Mouse (Mus musculus) forebrain, postnatal 0 days (tissue): ENCODE data around the gene Olfr1192-ps1. TPM values are rescaled to one million over a fixed set of nuclear protein-coding genes. Genes with fewer than 3 reads are reported as not detected.
"Not testable (repeated sequence)": the region's sequence is repeated elsewhere in the genome, so short reads cannot be mapped to it uniquely, and the experiment has no call there.

ENCODE experiments used
- ATAC-seq: fragments of 200-750 bp; cut with Nextera tagmentation; 2 replicates; pipeline ENCODE4 v1.8.0; 2017; ENCODE audit warnings: mild to moderate bottlenecking, moderate library complexity
- DNase-seq: peaks from one replicate; pipeline ENCODE4 v3.0.0-alpha.2; 2015
- H3K27ac ChIP-seq: fragments of 300-500 bp; sonication (generic); 2 replicates; pipeline ENCODE4 v1.5.1; 2014; ENCODE audit warnings: low read depth, mild to moderate bottlenecking, antibody characterized with exemption, low read length, moderate library complexity, mixed read lengths
- H3K27me3 ChIP-seq: fragments of 300-500 bp; sonication (generic); 2 replicates; pipeline ENCODE4 v1.6.1; 2014; ENCODE audit warnings: mild to moderate bottlenecking, low read length, mixed read lengths; ENCODE audit not compliant: insufficient read depth
- H3K36me3 ChIP-seq: fragments of 300-500 bp; sonication (generic); 2 replicates; pipeline ENCODE4 v1.6.1; 2014; ENCODE audit warnings: mild to moderate bottlenecking, moderate library complexity; ENCODE audit not compliant: insufficient read depth
- H3K4me1 ChIP-seq: fragments of 300-500 bp; sonication (generic); 2 replicates; pipeline ENCODE4 v1.6.1; 2014; ENCODE audit warnings: antibody characterized with exemption; ENCODE audit not compliant: insufficient read depth
- H3K4me2 ChIP-seq: fragments of 300-500 bp; sonication (generic); 2 replicates; pipeline ENCODE4 v1.6.1; 2014; ENCODE audit warnings: low read depth, mild to moderate bottlenecking, moderate library complexity
- H3K4me3 ChIP-seq: fragments of 300-500 bp; sonication (generic); 2 replicates; pipeline ENCODE4 v1.5.1; 2014; ENCODE audit warnings: low read depth, low read length, mixed read lengths
- H3K9ac ChIP-seq: fragments of 300-500 bp; sonication (generic); 2 replicates; pipeline ENCODE4 v1.6.1; 2014; ENCODE audit warnings: mild to moderate bottlenecking
- H3K9me3 ChIP-seq: fragments of 300-500 bp; sonication (generic); 2 replicates; pipeline ENCODE4 v1.6.1; 2016; ENCODE audit warnings: low read length
- CTCF ChIP-seq: sonication (generic); IDR thresholded peaks from 2 replicates; pipeline ENCODE4 v1.5.1; 2016; ENCODE audit warnings: antibody characterized with exemption, control low read depth, low read depth
- WGBS: fragments of 180-500 bp; shearing (Covaris S2); extraction: QIAGEN DNeasy Blood & Tissue Kit; methylation state at CpG from one replicate; pipeline ENCODE4 v1.1.7; 2014; 5-methylcytosine and 5-hydroxymethylcytosine counted together
- polyA plus RNA-seq: library from polyadenylated mRNA; unstranded; fragments of >200 nt; fragmentation: Nextera tagmentation; extraction: Ambion mirVana; gene quantifications from 2 replicates; pipeline ENCODE4 v1.2.1, GENCODE M21; 2015
- total RNA-seq: library from RNA; depleted of rRNA; stranded (reverse); fragments of >200 nt; gene quantifications from 2 replicates; pipeline ENCODE4 v1.2.3, GENCODE M21; 2014; rRNA removed

Olfr1192-ps1 gene
- total RNA-seq (not detected in 2 replicates), polyA plus RNA-seq (not detected in 2 replicates)

GRCm38 (mm10) chr2:88648209-88648608, at the start of gene Olfr1192-ps1:
Gene Olfr1192-ps1, plus strand, starts transcription at chr2:88648509.
- DNase-seq (no peak), ATAC-seq (no peak)
- H3K27me3 ChIP-seq, result no peaks in the 10 kb centered on the region
- no peaks in the 10 kb centered on the region for H3K36me3 ChIP-seq
- H3K4me2 ChIP-seq, result no peak within 1 kb of the TSS
- 28% methylated on average over 1 of the region's 1 CpGs for WGBS
- H3K4me3 ChIP-seq, result no peak within 1 kb of the TSS
- no peaks in the 10 kb centered on the region for H3K4me1 ChIP-seq
- no peaks in the 10 kb centered on the region for H3K9me3 ChIP-seq
- no peak within 1 kb of the TSS for H3K27ac ChIP-seq
- TF ChIP-seq CTCF, result no peak
- no peak within 1 kb of the TSS for H3K9ac ChIP-seq

DNA sequence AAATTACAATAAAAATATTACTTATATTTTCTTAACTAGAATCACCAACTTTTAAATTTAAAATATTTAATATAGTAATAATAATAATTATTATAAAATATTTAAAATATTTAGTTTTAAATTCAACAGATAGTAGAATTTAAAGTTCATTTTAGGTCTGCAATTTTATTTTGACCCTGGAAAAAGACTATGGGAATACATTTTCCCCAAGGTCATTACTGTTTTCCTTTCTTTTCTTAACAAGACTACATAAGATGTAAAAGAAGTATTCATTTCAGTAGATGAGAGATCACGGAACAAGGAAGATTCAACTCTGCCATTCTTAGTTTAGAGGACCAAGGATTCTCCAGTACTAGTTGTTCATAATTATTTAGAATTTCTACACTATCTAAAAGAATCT, 8.1 kb upstream of the Olfr1192-ps1 start, which contains the start of gene Olfr1191-ps1:
Olfr1191-ps1 (plus strand) TSS at position 301 of the 400 bp plus-strand sequence.
- not testable (repeated sequence) for H3K9ac ChIP-seq, H3K27ac ChIP-seq, H3K9me3 ChIP-seq, ATAC-seq, H3K36me3 ChIP-seq, H3K27me3 ChIP-seq, H3K4me2 ChIP-seq, H3K4me1 ChIP-seq, H3K4me3 ChIP-seq, DNase-seq
- 89% methylated on average over 1 of the region's 1 CpGs for WGBS

DNA sequence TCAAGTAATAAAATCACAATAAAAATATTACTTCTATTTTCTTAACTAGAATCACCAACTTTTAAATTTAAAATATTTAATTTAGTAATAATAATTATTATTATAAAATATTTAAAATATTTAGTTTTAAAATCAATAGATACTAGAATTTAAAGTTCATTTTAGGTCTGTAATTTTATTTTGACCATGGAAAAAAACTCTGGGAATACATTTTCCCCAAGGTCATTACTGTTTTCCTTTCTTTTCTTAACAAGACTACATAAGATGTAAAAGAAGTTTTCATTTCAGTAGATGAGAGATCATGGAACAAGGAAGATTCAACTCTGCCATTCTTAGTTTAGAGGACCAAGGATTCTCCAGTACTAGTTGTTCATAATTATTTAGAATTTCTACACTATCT, 27.0 kb downstream of the Olfr1192-ps1 start, which contains the start of gene Olfr1193:
Olfr1193 (plus strand) TSS at position 301 of the 400 bp plus-strand sequence.
- ATAC-seq, H3K4me2 ChIP-seq, H3K27ac ChIP-seq, H3K9me3 ChIP-seq, H3K4me1 ChIP-seq, H3K36me3 ChIP-seq, H3K9ac ChIP-seq, DNase-seq, H3K4me3 ChIP-seq, H3K27me3 ChIP-seq: not testable (repeated sequence)

DNA sequence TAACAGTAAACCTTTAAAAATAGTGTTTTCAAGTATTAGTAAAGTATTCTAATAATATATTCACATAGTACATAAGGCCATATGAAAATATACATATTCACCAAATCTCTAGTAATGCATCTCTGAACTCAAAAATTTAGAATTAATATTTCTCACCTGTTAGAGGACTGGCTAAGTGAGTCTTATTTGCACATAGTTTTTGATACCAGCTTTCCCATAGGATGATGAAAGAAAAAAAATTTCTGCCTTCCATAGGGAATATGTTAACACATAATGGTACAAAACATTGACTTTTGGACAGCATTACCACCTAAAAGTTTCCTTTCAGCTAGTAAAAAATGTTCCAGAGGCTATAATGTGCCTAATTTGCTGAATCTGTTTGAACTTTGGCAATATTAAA, 40.8 kb downstream of the Olfr1192-ps1 start, which contains the start of gene Olfr1195:
Olfr1195 (minus strand) TSS at position 101 of the 400 bp plus-strand sequence.
- no peak for ATAC-seq
- Histone ChIP-seq H3K4me3 (no peak within 1 kb of the TSS), H3K4me2 (no peak within 1 kb of the TSS), H3K9ac (no peak within 1 kb of the TSS), H3K27ac (no peak within 1 kb of the TSS), H3K4me1 (no peaks in the 10 kb centered on the region), H3K9me3 (no peaks in the 10 kb centered on the region), H3K36me3 (no peaks in the 10 kb centered on the region), H3K27me3 (no peaks in the 10 kb centered on the region)
- DNase-seq, result no peak
- TF ChIP-seq CTCF, result no peak

- no peak within 1 kb of the TSS for H3K4me2 ChIP-seq
- TF ChIP-seq CTCF, result no peak
- no peaks in the 10 kb centered on the region for H3K9me3 ChIP-seq
- no peaks in the 10 kb centered on the region for H3K4me1 ChIP-seq
- no peak within 1 kb of the TSS for H3K9ac ChIP-seq
- H3K27me3 ChIP-seq, result no peaks in the 10 kb centered on the region
- no peak within 1 kb of the TSS for H3K27ac ChIP-seq
- ATAC-seq (no peak), DNase-seq (no peak)
- WGBS, result 90% methylated on average over 2 of the region's 2 CpGs
- no peaks in the 10 kb centered on the region for H3K36me3 ChIP-seq
- H3K4me3 ChIP-seq, result no peak within 1 kb of the TSS
Observed at GRCm38 (mm10) chr2:88704497-88704896, 56.2 kb downstream of the Olfr1192-ps1 start, which contains the start of gene Olfr1196. Gene Olfr1196, minus strand, starts transcription at chr2:88704597.

Other genes starting within 250 kb of the Olfr1192-ps1 start
- gene Olfr1179, start 242.1 kb upstream of the Olfr1192-ps1 start, total RNA-seq, result not detected in 2 replicates
- gene Olfr1179, start 242.1 kb upstream of the Olfr1192-ps1 start, polyA plus RNA-seq, result not detected in 2 replicates
- gene Olfr1180, start 229.4 kb upstream of the Olfr1192-ps1 start, total RNA-seq, result not detected in 2 replicates
- gene Olfr1180, start 229.4 kb upstream of the Olfr1192-ps1 start, polyA plus RNA-seq, result not detected in 2 replicates
- gene Olfr1181, start 222.3 kb upstream of the Olfr1192-ps1 start, total RNA-seq, result not detected in 2 replicates
- not detected in 2 replicates for gene Olfr1181, start 222.3 kb upstream of the Olfr1192-ps1 start, polyA plus RNA-seq
- gene Gm13757, start 199.4 kb upstream of the Olfr1192-ps1 start, total RNA-seq, result not detected in 2 replicates
- gene Gm13757, start 199.4 kb upstream of the Olfr1192-ps1 start, polyA plus RNA-seq, result not detected in 2 replicates
- not detected in 2 replicates for gene Olfr1183, start 193.6 kb upstream of the Olfr1192-ps1 start, total RNA-seq
- not detected in 2 replicates for gene Olfr1183, start 193.6 kb upstream of the Olfr1192-ps1 start, polyA plus RNA-seq
- not detected in 2 replicates for gene Olfr1184, start 164.9 kb upstream of the Olfr1192-ps1 start, total RNA-seq
- not detected in 2 replicates for gene Olfr1184, start 164.9 kb upstream of the Olfr1192-ps1 start, polyA plus RNA-seq
- not detected in 2 replicates for gene Olfr1185-ps1, start 155.2 kb upstream of the Olfr1192-ps1 start, total RNA-seq
- not detected in 2 replicates for gene Olfr1185-ps1, start 155.2 kb upstream of the Olfr1192-ps1 start, polyA plus RNA-seq
- gene Olfr1186, start 130.0 kb upstream of the Olfr1192-ps1 start, total RNA-seq, result not detected in 2 replicates
- not detected in 2 replicates for gene Olfr1186, start 130.0 kb upstream of the Olfr1192-ps1 start, polyA plus RNA-seq
- gene Olfr1188, start 91.6 kb upstream of the Olfr1192-ps1 start, total RNA-seq, result not detected in 2 replicates
- gene Olfr1188, start 91.6 kb upstream of the Olfr1192-ps1 start, polyA plus RNA-seq, result not detected in 2 replicates
- 0.19 TPM in 1 of 2 replicates, not detected in the other for gene Olfr1189, start 62.1 kb upstream of the Olfr1192-ps1 start, total RNA-seq
- not detected in 2 replicates for gene Olfr1189, start 62.1 kb upstream of the Olfr1192-ps1 start, polyA plus RNA-seq
- not detected in 2 replicates for gene Olfr1191-ps1, start 8.0 kb upstream of the Olfr1192-ps1 start, total RNA-seq
- gene Olfr1191-ps1, start 8.0 kb upstream of the Olfr1192-ps1 start, polyA plus RNA-seq, result not detected in 2 replicates
- gene Olfr1193, start 27.1 kb downstream of the Olfr1192-ps1 start, total RNA-seq, result not detected in 2 replicates
- not detected in 2 replicates for gene Olfr1193, start 27.1 kb downstream of the Olfr1192-ps1 start, polyA plus RNA-seq
- not detected in 2 replicates for gene Olfr1195, start 40.7 kb downstream of the Olfr1192-ps1 start, total RNA-seq
- gene Olfr1195, start 40.7 kb downstream of the Olfr1192-ps1 start, polyA plus RNA-seq, result not detected in 2 replicates
- gene Olfr1196, start 56.1 kb downstream of the Olfr1192-ps1 start, total RNA-seq, result not detected in 2 replicates
- gene Olfr1196, start 56.1 kb downstream of the Olfr1192-ps1 start, polyA plus RNA-seq, result not detected in 2 replicates
- not detected in 2 replicates for gene Olfr1197, start 83.9 kb downstream of the Olfr1192-ps1 start, total RNA-seq
- gene Olfr1197, start 83.9 kb downstream of the Olfr1192-ps1 start, polyA plus RNA-seq, result not detected in 2 replicates
- gene Olfr1198, start 102.9 kb downstream of the Olfr1192-ps1 start, total RNA-seq, result not detected in 2 replicates
- gene Olfr1198, start 102.9 kb downstream of the Olfr1192-ps1 start, polyA plus RNA-seq, result not detected in 2 replicates
- not detected in 2 replicates for gene Olfr1199, start 112.0 kb downstream of the Olfr1192-ps1 start, total RNA-seq
- gene Olfr1199, start 112.0 kb downstream of the Olfr1192-ps1 start, polyA plus RNA-seq, result not detected in 2 replicates
- not detected in 2 replicates for gene Olfr1200, start 122.0 kb downstream of the Olfr1192-ps1 start, total RNA-seq
- gene Olfr1200, start 122.0 kb downstream of the Olfr1192-ps1 start, polyA plus RNA-seq, result not detected in 2 replicates
- not detected in 2 replicates for gene Olfr1201, start 144.5 kb downstream of the Olfr1192-ps1 start, total RNA-seq
- not detected in 2 replicates for gene Olfr1201, start 144.5 kb downstream of the Olfr1192-ps1 start, polyA plus RNA-seq
- gene Olfr1202, start 166.0 kb downstream of the Olfr1192-ps1 start, total RNA-seq, result not detected in 2 replicates
- not detected in 2 replicates for gene Olfr1202, start 166.0 kb downstream of the Olfr1192-ps1 start, polyA plus RNA-seq
- gene Olfr1205, start 181.2 kb downstream of the Olfr1192-ps1 start, total RNA-seq, result not detected in 2 replicates
- gene Olfr1205, start 181.2 kb downstream of the Olfr1192-ps1 start, polyA plus RNA-seq, result not detected in 2 replicates
- gene Olfr1204, start 200.8 kb downstream of the Olfr1192-ps1 start, total RNA-seq, result not detected in 2 replicates
- gene Olfr1204, start 200.8 kb downstream of the Olfr1192-ps1 start, polyA plus RNA-seq, result not detected in 2 replicates
- gene Olfr1206, start 214.7 kb downstream of the Olfr1192-ps1 start, total RNA-seq, result not detected in 2 replicates
- gene Olfr1206, start 214.7 kb downstream of the Olfr1192-ps1 start, polyA plus RNA-seq, result not detected in 2 replicates